Mouse (Mus musculus): ENCODE results near the gene Olfr288.

GRCm38 (mm10) chr15:98144861-98145507, 50.4 kb downstream of the Olfr288 start:
- TF ChIP-seq POLR2A (IDR thresholded peaks at IDR 0.05; ENCODE audit: low read depth, low read length) = no peak
- TF ChIP-seq CTCF (conservative IDR thresholded peaks at IDR 0.05; ENCODE audit: insufficient read depth, insufficient read length, low read depth, low read length) = no peak
